Mouse (Mus musculus) brain, embryonic 14.5 days (tissue): ENCODE measurements around the gene Degs2. TPM values are rescaled to one million over a fixed set of nuclear protein-coding genes. Genes with fewer than 3 reads are reported as not detected.

Experiments used
- DNase-seq: peaks from one replicate; pipeline ENCODE4 v3.0.0-alpha.2; 2011; ENCODE audit warnings: low read depth
- CTCF ChIP-seq: fragments of 200-500 bp; IDR thresholded peaks from 2 replicates; pipeline ENCODE4 v1.5.1; 2012; ENCODE audit warnings: inconsistent platforms, mild to moderate bottlenecking, moderate library complexity, borderline replicate concordance; ENCODE audit not compliant: insufficient read depth, insufficient read length; ENCODE audit errors: extremely low read depth
- POLR2A ChIP-seq: fragments of 200-500 bp; IDR thresholded peaks from 2 replicates; pipeline ENCODE4 v1.6.1; 2012; ENCODE audit warnings: mild to moderate bottlenecking, inconsistent platforms, borderline replicate concordance; ENCODE audit not compliant: poor library complexity, insufficient read depth, insufficient read length, severe bottlenecking; ENCODE audit errors: extremely low read depth
- polyA plus RNA-seq: library from polyadenylated mRNA; depleted of rRNA; stranded (reverse); fragments of >200 nt; gene quantifications from 2 replicates; pipeline ENCODE4 v1.2.3, GENCODE M21; 2012

Degs2 gene
- polyA plus RNA-seq, 1 experiment: 0.05 TPM

DNA sequence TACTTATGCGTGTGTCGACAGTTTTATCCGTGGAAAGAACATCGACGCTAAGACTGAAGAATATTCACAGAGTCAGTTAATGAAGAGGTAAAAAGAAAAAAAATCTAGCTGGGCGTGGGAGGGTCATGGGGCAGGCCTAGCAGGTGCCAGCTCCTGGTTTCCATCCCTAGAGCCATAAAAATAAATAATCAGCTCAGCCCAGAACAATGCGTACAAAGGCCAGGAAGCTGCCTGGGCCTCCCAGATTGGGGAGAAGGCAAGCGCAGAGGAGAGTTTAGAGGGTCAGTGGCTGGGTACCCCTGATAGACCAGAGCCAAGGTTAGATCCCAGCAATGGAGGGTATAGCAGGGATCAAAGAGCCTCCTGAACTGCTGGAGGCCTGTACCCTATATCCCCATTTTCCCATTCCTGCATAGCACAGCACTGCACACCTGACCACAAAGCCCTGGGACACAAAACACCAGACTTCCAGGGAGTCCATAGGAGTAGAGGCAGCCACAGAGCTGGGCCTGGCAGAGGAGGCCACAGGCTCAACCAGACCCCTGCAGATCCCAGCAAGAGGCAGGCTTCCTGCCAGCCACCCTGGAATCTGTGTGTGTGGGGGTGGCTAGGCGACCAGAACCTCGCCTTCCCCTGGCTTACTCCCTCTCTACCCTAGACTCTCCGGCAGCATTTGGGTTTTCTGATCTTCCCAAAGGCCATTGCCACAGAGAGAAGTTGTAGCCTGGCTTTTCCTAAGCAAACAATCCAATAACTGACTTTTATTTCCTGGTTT lies 3.2 kb downstream of the Degs2 start:
- TF ChIP-seq POLR2A: no peak
- TF ChIP-seq CTCF: no peak
- DNase-seq: no peak

DNA sequence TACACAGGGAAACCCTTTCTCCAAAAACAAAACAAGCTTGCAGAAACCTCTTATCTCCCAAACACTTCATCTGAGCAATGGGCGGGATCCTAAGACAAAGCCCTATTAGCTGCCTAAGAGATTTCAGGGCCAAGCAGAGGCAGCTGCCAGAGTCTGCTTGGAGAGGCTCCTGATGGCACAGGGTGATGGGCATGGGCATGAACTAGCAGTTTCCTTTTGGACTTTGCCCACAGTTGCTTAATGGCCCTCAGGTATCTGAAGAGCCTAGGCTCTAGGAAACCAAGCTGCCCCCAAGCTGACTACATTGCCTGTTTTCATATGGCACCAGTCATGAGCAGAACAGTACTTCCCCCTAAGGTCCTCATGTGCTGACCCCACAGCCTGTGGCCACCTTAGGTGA lies 7.9 kb downstream of the Degs2 start:
- DNase-seq: no peak
- TF ChIP-seq POLR2A: no peak
- no peak for TF ChIP-seq CTCF

DNA sequence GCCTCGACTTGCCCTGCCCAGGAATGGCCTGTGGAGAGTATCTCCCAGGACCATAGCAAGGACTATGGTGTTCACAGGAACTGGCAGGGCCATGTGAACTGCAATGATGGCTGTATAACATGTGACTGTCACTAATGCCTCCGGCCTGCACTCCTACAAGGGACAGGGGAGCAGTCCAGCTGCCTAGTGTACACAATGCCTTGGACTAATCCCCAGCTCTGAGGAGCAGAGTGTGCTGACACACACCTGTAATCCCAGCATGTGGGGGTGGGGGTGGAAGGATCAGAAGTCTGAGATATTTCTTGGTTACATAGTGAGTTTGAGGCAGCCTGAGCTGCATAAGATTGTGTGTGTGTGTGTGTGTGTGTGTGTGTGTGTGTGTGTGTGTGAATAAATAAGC lies 8.5 kb downstream of the Degs2 start:
- DNase-seq: no peak
- TF ChIP-seq CTCF (no peak), POLR2A (no peak)

DNA sequence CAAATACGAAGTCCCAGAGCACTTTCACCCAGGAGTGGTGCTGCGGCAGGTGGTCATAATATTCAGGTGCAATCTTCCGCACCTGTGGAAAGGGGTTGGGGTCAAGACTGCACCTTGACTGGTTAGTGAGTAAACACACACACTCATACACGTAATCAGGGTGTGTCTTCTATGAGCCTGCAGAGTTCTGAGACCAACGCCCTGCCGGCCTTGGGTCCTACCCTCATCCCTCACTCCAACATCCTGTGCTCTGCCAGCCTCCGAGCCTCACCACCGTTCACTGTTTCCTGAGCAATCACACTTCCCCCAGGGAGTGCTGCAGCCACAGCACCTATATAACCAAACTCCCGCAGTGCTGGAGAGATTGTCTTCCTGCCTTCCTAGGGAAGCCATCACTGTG lies 11.6 kb downstream of the Degs2 start:
- TF ChIP-seq CTCF: no peak
- no peak for TF ChIP-seq POLR2A
- DNase-seq: no peak

DNA sequence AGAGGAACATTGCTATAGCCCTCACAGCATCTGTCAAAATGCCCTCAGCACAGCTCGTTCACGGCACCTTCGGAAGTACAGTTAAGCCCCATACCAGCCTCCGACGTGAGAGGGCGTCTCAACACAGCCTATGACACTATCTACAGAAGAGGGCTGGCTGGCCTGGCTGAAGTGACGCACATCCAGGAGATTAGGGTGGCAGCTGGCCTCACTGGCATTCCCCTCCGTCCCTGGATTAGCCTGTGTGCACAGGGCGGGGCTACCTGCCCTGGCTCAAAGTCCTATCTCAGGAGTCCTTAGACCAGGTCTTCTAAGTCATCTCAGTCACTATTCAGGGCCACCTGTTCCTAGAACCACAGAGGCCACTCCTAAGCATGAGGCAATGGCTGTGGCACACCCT lies 12.9 kb downstream of the Degs2 start:
- TF ChIP-seq POLR2A (no peak), CTCF (no peak)
- DNase-seq: no peak

DNA sequence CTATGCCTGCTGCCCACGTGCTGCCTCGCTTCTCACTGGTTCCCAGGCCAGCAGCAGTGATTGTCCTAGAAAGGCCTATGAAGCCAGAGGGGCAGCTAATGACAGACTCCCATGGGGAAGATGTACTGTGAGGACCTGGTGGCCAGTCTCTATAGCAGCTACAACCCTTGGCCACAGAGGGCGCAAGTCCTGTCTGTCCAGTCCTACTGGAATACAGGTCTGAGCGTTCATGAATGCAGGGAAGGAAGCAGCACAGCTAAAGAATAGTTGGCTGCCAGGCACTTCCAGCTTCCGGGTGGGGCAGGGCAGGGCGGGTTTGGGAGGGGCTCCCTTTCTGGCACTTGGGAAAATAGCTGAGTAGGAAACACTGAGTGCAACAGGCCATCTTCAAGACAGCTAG lies 15.2 kb downstream of the Degs2 start:
- DNase-seq: no peak
- TF ChIP-seq POLR2A (no peak), CTCF (peak; percentile 20; the same call in 1 of the 2 replicates)

DNA sequence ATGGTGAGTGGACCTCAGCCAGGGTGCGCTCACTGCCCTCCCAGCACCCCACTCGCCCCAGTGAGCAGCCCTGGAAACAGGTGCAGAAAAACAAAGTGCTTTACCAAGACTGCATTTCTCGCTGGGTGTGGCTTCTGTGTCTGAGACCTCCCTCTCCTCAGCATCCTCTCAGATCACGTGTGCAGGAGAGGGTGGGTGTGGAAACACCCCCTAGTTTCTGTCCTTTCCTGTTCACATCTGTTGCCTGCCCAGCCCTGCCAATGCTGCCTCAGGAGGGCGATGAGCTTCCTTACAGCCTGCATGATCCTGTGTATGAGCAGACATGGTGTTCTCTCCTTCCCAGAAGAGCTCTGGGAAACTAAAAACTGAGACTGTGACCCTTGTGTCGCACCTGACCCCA lies 15.7 kb downstream of the Degs2 start:
- DNase-seq: no peak
- no peak for TF ChIP-seq POLR2A
- TF ChIP-seq CTCF: no peak

DNA sequence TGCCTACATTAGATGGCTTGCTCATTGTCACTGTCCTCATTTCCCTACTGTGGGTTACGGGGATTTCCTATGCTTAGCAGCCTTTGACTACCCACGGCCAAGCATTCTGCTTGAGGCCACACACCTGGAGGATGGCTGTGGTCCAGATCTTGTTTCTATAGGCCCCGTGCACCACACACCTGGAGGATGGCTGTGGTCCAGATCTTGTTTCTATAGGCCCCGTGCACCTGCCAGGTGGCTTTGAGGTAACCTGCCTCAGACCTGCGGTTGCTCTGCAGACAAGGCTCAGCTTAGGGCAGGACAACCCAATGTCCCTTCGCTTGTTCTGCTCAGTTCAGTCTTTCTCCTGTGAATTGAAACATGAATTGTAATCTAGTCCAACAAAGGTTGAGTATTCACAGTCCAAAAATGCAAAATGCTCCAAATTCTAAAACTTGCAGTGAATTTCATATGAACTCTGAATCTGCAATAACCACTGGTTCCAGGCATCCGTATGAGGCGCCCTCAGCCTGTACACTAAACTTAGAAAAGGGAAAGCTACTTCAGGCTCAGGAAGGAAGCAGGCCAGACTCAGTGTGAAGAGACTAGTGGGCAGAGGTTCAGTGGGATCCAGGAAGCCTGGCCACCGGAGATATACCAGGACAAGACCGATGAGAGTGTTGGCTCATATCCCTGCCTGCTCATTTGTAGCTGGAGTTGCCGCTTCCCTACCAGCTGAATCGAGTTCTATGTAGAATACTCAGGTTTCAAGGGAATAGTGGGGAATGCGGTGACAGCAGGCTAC lies 19.7 kb downstream of the Degs2 start:
- TF ChIP-seq POLR2A: no peak
- no peak for TF ChIP-seq CTCF
- no peak for DNase-seq

DNA sequence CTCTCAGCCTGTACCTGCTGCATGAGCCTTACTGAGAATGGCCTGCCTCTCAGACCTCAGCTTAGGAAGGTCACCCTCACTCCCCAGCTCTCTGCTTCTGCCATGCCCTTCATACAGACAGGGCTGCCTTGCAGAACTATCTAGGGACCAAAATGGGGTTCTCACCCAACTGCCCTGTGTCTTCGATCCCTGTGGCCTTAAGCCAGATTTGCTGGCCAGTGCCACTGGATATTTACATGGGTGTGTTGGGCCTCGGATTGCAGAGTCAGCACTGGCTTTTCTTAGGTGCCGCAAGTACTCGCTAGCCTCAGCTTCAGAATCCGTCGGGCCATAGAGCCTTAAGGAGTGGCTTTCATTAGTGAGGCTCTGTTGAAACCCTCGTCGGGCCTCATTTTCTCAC lies 21.3 kb downstream of the Degs2 start:
- TF ChIP-seq CTCF (no peak), POLR2A (no peak)
- DNase-seq: no peak

DNA sequence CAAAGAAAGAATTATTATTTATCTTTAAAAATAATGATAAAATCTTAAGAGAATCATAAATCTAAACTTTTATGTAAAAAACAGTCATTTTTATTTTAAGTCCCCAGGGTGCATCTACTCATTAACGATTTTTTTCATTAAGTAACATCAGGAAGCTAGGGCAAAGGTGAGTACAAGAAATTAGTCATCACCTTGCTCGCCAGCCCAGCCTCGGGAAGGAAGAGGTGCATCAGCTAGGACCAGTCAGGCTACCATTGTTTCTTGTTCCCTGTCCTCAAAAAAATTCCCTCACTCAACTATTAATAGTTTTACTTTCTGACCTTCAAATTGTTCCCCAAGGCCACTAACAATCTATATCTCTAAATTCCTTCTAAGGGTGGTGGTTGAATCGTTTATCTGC lies 23.7 kb downstream of the Degs2 start:
- TF ChIP-seq CTCF (no peak), POLR2A (no peak)
- no peak for DNase-seq

DNA sequence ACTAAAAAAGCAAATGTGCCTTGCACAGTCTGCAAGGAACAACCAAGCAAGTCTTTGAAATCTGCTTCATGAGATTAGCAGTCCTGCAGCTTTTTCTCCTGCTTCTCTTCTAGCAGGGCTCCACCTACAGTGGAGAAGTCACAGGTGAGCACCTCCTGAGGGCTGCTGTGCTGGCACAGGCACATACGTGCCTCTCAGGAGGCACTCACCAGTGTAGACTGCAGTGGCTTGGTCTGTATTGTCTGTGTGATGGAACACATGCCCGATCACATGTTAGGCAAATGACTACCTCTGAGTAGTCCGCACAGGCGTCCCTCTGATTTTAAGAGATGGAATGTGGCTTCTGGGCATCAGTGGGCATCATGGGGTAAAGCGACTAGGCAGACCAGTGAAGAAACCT lies 25.0 kb downstream of the Degs2 start:
- TF ChIP-seq POLR2A: no peak
- TF ChIP-seq CTCF: no peak
- no peak for DNase-seq

DNA sequence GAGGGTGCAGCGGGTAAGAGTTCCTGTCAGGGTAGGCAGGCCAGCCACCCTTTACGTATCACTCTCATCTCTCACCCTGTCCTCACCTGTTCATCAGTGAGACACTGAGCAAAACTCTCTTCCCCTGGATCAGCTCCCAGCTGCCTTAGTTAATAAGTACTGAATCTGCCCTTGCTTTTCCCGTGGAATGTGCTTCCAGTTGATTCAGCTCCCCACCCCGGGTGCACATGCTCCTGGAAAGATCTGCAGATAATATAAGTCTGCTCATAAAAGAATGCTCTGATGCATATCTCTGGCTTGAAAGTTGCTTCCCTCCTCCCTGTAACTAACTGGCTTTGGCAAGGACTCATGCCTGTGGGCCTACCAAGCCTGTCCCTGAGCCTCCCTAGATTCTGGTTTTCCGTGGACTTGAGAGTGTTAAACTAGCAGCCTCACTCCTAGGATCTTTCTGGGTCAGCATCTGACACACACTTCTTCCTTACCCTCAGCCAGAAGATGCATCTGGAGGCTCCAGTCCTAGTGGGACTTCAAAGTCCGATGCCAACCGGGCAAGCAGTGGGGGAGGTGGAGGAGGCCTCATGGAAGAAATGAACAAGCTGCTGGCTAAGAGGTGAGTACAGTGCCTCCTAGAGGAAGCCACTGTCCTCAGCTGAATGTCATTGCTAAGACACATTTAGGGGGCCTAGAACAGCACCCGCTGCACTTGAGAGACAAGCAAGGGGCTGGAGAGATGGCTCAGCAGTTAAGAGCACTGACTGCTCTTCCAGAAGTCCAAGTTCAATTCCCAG lies 26.3 kb downstream of the Degs2 start:
- DNase-seq: no peak
- TF ChIP-seq CTCF: peak; percentile 25; the same call in 1 of the 2 replicates
- TF ChIP-seq POLR2A: no peak
